Mouse (Mus musculus): ENCODE measurements around the gene Gm45021.
A peak's percentile ranks its signal among the peaks of the same experiment; 100 is the strongest.
"Not testable (repeated sequence)": the region's sequence is repeated elsewhere in the genome, so short reads cannot be mapped to it uniquely, and the experiment has no call there.

The Gm45021 gene

GRCm38 (mm10) chr6:48609512-48609911 is 20.1 kb downstream of the Gm45021 start:
- ATAC-seq (ENCODE audit: insufficient number of reproducible peaks, low FRiP score, low TSS enrichment) = peak; percentile 68; the same call in 1 of the 2 replicates

GRCm38 (mm10) chr6:48610657-48611056 is 21.2 kb downstream of the Gm45021 start:
- ATAC-seq (ENCODE audit: insufficient number of reproducible peaks, low FRiP score, low TSS enrichment) = no peak

GRCm38 (mm10) chr6:48613464-48613863 is 24.1 kb downstream of the Gm45021 start:
- no peak for ATAC-seq (ENCODE audit: insufficient number of reproducible peaks, low FRiP score, low TSS enrichment)

GRCm38 (mm10) chr6:48614756-48615155 is 25.3 kb downstream of the Gm45021 start:
- ATAC-seq (ENCODE audit: insufficient number of reproducible peaks, low FRiP score, low TSS enrichment) = no peak

GRCm38 (mm10) chr6:48620031-48620430 is 30.6 kb downstream of the Gm45021 start:
- no peak for ATAC-seq (ENCODE audit: insufficient number of reproducible peaks, low FRiP score, low TSS enrichment)

GRCm38 (mm10) chr6:48622186-48622843 is 32.9 kb downstream of the Gm45021 start:
- ATAC-seq (ENCODE audit: insufficient number of reproducible peaks, low FRiP score, low TSS enrichment) = not testable (repeated sequence)

- no peak for ATAC-seq (ENCODE audit: insufficient number of reproducible peaks, low FRiP score, low TSS enrichment)
These were observed 34.0 kb downstream of the Gm45021 start for GRCm38 (mm10) chr6:48623460-48623859.

GRCm38 (mm10) chr6:48626464-48626863 is 37.1 kb downstream of the Gm45021 start, which contains the start of gene AI854703:
TSS of gene AI854703 (plus strand) at chr6:48626764.
- 0 out of 2 replicates have a peak, but pooled peaks have one; percentile 2 for ATAC-seq (ENCODE audit: insufficient number of reproducible peaks, low FRiP score, low TSS enrichment)

GRCm38 (mm10) chr6:48626984-48627383 is 37.6 kb downstream of the Gm45021 start:
- ATAC-seq (ENCODE audit: insufficient number of reproducible peaks, low FRiP score, low TSS enrichment) = peak; percentile 61

- ATAC-seq (ENCODE audit: insufficient number of reproducible peaks, low FRiP score, low TSS enrichment) = no peak
These were observed 38.1 kb downstream of the Gm45021 start for GRCm38 (mm10) chr6:48627511-48627924.

GRCm38 (mm10) chr6:48628377-48628776 is 39.0 kb downstream of the Gm45021 start:
- no peak for ATAC-seq (ENCODE audit: insufficient number of reproducible peaks, low FRiP score, low TSS enrichment)

GRCm38 (mm10) chr6:48628808-48629660 is 39.6 kb downstream of the Gm45021 start:
- 0 out of 2 replicates have a peak, but pooled peaks have one; percentile 18 for ATAC-seq (ENCODE audit: insufficient number of reproducible peaks, low FRiP score, low TSS enrichment)

GRCm38 (mm10) chr6:48629661-48630034 is 40.2 kb downstream of the Gm45021 start:
- 0 out of 2 replicates have a peak, but pooled peaks have one; percentile 1 for ATAC-seq (ENCODE audit: insufficient number of reproducible peaks, low FRiP score, low TSS enrichment)

- ATAC-seq (ENCODE audit: insufficient number of reproducible peaks, low FRiP score, low TSS enrichment) = no peak
These were observed 41.4 kb downstream of the Gm45021 start for GRCm38 (mm10) chr6:48630831-48631230.

- no peak for ATAC-seq (ENCODE audit: insufficient number of reproducible peaks, low FRiP score, low TSS enrichment)
These were observed 45.7 kb downstream of the Gm45021 start for GRCm38 (mm10) chr6:48635105-48635504.

- no peak for ATAC-seq (ENCODE audit: insufficient number of reproducible peaks, low FRiP score, low TSS enrichment)
These were observed 47.1 kb downstream of the Gm45021 start for GRCm38 (mm10) chr6:48636515-48636914.

- ATAC-seq (ENCODE audit: insufficient number of reproducible peaks, low FRiP score, low TSS enrichment) = no peak
These were observed 48.5 kb downstream of the Gm45021 start for GRCm38 (mm10) chr6:48637811-48638500.

- no peak for ATAC-seq (ENCODE audit: insufficient number of reproducible peaks, low FRiP score, low TSS enrichment)
These were observed 49.1 kb downstream of the Gm45021 start for GRCm38 (mm10) chr6:48638553-48638952.

GRCm38 (mm10) chr6:48641391-48641790 is 52.0 kb downstream of the Gm45021 start:
- no peak for ATAC-seq (ENCODE audit: insufficient number of reproducible peaks, low FRiP score, low TSS enrichment)

- ATAC-seq (ENCODE audit: insufficient number of reproducible peaks, low FRiP score, low TSS enrichment) = peak; percentile 70
These were observed 53.4 kb downstream of the Gm45021 start for GRCm38 (mm10) chr6:48642764-48643292.

All from cerebellum, adult (tissue).